Mouse (Mus musculus): ENCODE measurements around the gene Grasp.

Gene Grasp

GRCm38 (mm10) chr15:101228866-101229590 is 5.0 kb downstream of the Grasp start:
- DNase-seq = no peak

GRCm38 (mm10) chr15:101230503-101230902 is 6.5 kb downstream of the Grasp start:
- DNase-seq = no peak

DNA sequence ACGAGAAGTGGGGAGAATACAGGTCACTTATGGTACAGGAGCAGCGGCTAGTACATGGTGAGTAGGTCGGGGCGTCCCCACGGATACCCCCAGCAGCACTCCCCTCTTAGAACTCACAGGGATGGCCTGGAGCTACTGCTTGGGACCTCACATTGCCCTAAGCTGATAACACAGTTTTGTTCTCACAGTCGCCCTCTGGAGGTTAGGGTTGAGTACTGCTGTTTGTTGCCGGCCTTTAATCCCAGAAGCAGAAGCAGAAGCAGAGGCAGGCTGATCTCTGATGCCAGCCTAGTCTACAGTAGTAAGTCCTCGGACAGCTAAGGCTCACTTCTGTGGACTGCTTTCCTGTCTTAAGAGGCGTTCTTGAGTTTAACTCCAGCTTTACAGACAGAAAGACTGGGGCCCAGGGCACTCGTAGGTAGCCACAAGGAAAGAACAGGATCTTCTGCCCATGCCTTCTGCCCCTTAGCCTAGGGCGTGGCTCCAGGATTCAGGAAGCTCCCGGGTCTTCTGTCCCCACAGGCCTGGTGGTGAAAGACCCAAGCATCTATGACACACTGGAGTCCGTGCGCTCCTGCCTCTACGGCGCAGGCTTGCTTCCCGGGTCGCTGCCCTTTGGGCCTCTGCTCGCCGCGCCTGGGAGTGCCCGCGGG is 7.1 kb downstream of the Grasp start:
- DNase-seq = no peak

DNA sequence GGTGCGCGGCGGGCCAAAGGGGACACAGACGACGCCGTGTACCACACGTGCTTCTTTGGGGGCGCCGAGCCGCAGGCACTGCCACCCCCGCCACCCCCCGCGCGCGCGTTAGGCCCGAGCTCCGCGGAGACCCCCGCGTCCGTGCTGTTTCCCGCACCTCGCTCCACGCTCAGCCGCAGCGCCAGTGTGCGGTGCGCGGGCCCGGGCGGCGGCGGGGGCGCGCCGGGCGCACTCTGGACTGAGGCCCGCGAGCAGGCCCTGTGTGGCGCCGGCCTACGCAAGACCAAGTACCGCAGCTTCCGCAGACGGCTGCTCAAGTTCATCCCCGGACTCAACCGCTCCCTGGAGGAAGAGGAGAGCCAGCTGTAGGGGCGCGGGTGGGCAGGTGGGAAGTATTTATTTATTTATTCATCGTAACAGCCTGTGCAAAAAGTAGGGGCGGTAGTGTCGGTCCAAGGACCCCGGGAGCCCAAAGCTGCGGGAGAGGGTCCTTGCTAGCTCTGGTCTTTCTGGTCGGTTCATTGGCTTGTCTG is 7.7 kb downstream of the Grasp start:
- no peak for DNase-seq

DNA sequence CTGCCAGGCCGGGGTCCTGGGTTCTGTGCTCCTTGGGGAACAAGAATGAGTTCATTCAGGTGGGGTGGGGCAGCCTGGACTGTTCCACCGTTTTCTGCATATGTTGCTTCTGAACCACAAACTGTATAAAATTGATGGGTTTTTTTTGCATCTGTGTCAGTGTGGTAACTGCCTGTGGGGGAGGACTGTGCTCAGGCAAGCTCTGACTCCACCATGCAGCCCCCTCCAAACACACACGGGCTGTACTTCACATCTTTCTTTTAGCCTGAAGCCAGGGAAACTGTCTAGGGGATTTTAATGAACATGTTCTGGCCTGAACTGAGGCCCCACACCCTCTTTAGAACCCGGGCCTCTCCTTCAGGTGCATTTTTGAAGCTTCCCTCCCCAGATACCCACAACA is 8.6 kb downstream of the Grasp start:
- DNase-seq = no peak

GRCm38 (mm10) chr15:101233183-101233582 is 9.2 kb downstream of the Grasp start:
- DNase-seq = no peak

GRCm38 (mm10) chr15:101233641-101234275 is 9.8 kb downstream of the Grasp start:
- no peak for DNase-seq

DNA sequence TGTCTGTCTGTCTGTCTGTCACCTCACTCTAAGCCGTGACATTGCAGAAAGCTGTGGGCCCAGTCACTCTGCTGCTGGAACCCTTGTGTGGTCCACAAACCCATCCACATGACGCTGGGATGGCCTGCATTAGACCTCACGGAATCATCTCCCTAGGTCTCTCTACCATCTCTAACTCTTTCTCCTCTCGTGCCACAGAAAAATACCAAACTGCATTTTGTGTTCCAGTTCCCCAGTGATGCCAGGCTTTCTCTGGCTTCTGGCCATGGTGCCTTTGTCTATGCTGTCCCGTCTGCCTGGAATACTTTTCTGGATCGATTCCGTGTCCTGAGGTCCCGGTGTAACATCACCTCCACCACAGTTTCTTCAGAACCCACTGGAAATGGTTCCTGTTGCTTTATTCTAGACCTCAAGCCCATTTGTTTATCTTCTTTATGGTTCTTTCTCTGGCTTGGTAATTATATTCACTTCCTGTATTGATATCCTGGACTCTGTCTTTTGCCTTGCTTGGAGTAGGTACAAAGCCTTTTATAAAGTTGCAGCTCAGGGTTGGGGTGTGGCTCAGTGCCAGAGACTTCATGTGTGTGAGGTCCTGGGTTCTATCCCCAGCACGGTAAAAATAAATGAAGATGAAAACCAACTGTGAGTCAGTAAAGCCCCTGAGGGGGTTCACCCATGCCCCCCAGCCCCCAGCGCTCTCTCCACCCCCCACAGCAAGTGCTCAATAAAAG is 10.8 kb downstream of the Grasp start:
- no peak for DNase-seq

- DNase-seq = no peak
Measured at GRCm38 (mm10) chr15:101235342-101235698, 11.3 kb downstream of the Grasp start.

DNA sequence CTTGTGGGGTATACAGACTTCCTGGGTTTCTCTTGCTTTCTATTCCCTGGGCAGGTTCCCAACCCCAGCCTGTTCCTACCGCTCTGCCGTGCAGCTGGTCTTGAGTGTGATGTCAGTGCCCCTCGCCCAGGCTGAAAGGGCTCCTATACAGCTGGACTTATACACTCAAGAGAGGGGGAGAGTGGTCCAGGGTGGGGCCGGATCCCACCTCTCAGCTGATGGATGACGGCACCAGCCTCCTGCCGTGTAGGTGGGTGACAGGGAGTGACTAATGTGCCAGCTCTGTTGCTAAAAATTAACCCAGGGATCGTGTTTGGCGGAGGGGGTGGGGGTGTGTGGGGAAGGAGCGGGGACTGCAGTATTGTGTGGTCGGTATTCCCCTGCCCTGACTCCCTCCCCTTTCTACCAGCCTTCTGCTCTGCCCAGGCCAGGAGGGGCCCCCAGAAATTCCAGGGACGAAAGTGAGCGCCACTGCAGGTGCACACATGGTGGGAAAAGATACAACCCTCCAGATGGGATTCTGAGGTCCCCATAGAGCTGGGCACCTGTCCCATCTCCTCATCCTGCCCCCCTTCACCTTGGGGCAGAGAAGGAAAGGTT is 11.8 kb downstream of the Grasp start:
- no peak for DNase-seq

DNA sequence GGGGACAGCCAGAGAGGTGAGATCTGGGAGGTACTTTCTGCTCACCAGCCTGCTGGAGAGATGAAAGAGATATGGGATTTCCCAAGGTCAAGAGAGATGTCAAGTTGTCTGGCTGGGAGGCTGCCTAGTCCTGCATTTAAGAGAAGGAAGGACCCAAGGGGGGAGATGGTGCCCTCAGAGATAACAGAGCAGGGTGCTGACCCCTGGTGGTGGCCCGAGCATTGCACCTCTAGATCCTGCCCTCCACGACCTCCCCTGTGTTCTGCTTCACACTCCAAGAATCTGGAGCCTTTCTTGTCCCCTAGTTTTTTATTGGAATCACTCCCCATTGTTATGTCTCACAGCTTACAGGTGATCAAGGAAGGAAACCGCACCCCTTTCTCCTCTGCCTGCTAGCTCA is 12.9 kb downstream of the Grasp start:
- peak; percentile 65 to 67 for DNase-seq

DNA sequence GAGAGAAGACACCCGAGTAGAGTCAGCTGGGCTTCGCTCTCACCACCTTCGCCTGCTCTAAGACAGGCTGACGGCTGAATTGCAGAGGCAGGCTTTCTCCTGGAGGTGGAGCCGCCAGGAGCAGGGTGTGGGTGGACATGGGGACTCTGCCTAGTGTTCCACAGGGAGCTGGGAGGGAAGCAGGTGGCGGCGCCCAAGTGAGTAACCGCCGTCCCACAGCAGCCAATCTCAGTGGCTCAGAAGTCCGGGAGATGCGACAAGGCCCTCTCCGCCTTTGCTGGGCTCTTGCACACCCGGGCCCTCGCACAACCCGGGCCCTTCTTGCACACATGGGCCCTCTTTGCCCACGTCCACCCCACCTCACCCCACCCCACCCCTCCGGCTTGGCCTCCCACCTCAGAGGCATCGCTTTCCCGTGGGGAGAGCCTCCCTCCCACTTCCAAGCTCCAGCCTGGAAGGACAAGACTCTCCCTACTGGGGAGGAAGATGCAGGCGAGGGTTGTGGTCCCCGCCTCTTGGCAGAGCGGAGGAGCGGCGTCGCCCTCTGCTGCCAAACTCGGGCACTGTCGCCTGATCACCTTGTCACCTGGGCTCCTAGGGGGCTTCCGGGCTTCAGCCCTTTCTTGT is 15.0 kb downstream of the Grasp start:
- peak; percentile 68 to 72 for DNase-seq

DNA sequence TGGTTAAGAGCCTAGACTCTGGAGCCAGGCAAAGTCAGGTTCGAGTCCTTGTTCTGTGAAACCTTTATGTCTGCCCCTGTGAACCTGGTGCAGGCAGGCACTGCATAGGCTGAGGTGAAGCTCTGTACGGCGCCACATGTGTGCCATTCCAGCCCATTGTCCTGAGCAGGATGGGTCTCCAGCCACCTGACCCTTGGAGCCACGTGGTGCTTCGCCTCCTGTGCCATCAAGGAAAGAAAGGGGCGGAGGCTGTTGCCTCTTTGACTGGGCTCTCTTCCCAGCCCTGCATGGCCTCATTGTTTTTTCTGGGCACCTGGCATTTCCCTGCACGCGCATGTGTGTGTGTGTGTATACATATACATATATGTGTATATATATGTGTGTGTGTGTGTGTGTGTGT is 15.8 kb downstream of the Grasp start:
- no peak for DNase-seq

DNA sequence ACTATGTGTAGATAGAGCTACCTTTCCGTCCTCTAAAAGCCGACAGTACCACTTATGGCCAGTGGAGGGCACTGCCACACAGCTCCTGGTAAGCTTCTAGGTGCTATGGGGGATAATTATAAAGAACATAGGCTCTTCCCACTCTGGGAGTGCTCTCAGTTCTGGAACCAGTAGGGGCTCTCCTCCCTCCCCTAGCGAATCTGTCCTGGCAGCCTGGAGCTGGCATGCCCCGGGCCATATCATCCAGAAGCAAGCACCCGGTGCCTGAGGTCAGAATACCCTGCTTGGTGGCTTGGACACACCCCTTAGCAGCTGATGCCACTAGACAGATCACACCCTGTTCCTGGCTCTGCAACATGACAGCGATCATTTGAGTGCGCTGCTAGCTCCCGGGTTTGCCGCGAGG is 16.8 kb downstream of the Grasp start:
- peak; percentile 89 to 97 for DNase-seq

- no peak for DNase-seq
Measured at GRCm38 (mm10) chr15:101241236-101241635, 17.2 kb downstream of the Grasp start.

DNA sequence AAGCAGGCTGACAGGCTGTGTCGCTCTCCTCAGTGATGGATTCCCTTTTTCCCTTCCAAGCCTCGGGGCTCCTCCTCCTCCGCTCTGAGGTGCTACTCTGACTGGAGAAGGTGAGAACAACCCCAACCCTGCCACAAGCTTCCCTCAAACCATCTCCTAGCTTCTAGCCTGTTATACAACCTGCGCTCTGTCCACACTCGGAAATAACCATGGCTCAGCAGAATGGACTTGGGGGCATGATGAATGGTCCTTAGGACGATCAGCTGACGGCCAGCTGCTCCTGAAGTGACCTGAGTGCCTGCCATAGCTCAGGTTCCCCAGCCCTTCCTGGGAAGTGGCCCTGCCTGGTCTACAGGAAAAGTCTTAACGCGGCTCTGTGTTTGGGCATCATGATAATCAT is 17.9 kb downstream of the Grasp start:
- DNase-seq = no peak

GRCm38 (mm10) chr15:101242645-101243044 is 18.7 kb downstream of the Grasp start:
- peak; percentile 80 to 86 for DNase-seq

- no peak for DNase-seq
Measured at GRCm38 (mm10) chr15:101244012-101244411, 20.0 kb downstream of the Grasp start.

DNA sequence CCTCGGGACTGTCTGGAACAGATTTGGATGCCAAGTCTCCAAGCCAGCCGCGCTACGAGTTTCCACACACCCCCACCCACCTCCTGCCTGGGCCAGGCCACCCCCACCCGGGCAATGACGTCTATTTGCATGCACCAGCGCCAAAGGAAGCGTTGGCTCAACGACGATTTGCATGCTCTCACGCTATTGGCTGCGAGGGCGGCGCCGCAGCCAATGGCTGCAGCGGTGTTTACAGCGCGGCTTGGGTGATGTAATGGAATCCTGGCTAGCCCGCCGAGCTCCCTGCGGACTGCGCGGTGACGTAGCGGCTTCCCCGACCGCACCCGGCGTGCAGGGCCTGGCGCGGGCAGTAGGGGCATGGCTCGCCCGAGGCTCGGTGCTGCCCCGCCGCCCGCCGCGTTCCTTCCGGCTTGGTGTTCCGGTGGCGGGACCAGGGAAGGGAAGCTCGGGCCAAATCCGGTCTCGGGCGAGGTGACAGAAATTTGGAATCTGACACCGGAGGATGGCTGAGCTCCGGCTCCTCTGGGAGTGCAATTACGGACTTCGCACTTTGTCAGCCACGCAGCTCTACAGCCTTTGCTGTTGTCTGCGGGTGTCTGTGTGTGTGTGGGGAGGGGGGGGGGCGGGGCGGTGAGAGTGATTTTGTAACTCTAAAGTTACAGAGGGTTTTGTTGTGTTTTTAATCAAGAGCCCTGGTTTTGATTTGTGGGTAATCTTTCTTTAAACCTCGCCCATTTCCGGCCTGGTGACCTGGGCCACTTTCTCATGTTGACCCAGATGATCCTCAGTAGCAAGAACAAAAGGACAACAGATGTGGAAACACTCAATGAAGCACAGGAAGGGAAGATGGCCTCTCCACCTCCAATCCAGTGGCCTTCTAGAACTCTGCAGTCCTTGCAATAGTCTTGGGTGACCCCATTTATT is 22.5 kb downstream of the Grasp start:
- DNase-seq = peak; percentile 92

- no peak for DNase-seq
Measured at GRCm38 (mm10) chr15:101247155-101247498, 23.1 kb downstream of the Grasp start.

GRCm38 (mm10) chr15:101248029-101248710 is 24.2 kb downstream of the Grasp start:
- no peak for DNase-seq

Data from cerebellum, postnatal 36 days (tissue).